Mouse (Mus musculus) heart, postnatal 14 days (tissue): Measurements from ENCODE around the gene Rbm8a. TPM values are rescaled to one million over a fixed set of nuclear protein-coding genes. Genes with fewer than 3 reads are reported as not detected.
"Not testable (repeated sequence)": the region's sequence is repeated elsewhere in the genome, so short reads cannot be mapped to it uniquely, and the experiment has no call there.

Source experiments
- DNase-seq, 2 experiments: peaks; one replicate each; pipeline ENCODE4 v3.0.0; 2021 to 2022
- intact Hi-C: fragments of 180-260 bp; cut with DNase I; formaldehyde crosslinking; loops from one replicate; pipeline ENCODE4 v1.15.1; 2025
- total RNA-seq, 2 experiments: library from RNA; stranded (reverse); gene quantifications; 2 replicates each; pipeline ENCODE4 v1.2.3; 2021

The Rbm8a gene
- total RNA-seq, 2 experiments from 2014 or later, result 37.9 to 40.5 TPM

DNA sequence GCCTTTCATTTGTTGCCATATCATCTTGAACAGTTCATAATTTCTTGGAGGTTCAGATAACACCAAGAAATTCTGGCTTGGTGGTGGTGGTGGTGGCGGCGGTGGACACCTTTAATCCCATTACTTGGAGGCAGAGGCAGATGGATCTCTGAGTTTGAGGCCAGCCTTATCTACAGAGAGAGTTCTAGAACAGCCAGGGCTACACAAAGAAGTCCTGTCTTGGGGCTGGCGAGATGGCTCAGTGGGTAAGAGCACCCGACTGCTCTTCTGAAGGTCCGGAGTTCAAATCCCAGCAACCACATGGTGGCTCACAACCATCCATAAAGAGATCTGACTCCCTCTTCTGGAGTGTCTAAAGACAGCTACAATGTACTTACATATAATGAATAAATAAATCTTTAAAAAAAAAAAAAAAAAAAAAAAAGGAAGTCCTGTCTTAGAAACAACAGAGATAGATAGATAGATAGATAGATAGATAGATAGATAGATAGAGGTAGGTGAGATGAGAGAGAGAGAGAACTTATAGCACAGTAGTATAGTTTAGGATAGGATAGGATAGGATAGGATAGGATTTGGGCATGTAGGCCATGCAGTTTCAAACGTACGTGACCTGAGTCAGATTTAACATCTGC is 36.1 kb downstream of the Rbm8a start:
- DNase-seq, result not testable (repeated sequence)
- intact Hi-C loops, result loop anchor here (5.0 kb wide), 1 partner anchor 41 kb away; the partner anchor contains the start of gene Nudt17

- intact Hi-C loops, result loop anchor here (5.0 kb wide), 1 partner anchor 40 kb away; the partner anchor contains the start of gene Nudt17
These were observed 37.2 kb downstream of the Rbm8a start for GRCm38 (mm10) chr3:96666916-96667315.

DNA sequence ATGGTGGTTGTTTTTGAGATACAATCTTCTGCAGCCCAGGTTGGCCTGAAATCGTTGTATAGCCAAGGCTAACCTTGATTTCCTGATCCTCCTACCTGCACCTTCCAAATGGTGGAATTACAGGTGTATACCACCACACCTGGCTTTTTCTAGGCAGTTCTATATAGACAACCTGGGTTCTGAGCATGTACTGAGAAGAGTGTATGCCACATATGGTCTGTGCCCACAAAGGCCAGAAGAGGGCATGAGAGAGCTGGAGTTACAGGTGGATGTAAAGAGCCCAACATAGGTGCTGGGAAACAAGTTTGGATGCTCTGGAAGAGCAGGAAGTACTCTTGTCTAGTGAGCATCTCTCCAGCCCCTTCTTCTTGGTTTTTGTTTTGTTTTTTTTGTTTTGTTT is 37.6 kb downstream of the Rbm8a start:
- intact Hi-C loops, result loop anchor here (5.0 kb wide), 1 partner anchor 40 kb away; the partner anchor contains the start of gene Nudt17
- peak in 1 of 2 experiments; percentile 17 for DNase-seq

More at GRCm38 (mm10) chr3:96666916-96667315, 37.2 kb downstream of the Rbm8a start:
- no peak for DNase-seq

DNA sequence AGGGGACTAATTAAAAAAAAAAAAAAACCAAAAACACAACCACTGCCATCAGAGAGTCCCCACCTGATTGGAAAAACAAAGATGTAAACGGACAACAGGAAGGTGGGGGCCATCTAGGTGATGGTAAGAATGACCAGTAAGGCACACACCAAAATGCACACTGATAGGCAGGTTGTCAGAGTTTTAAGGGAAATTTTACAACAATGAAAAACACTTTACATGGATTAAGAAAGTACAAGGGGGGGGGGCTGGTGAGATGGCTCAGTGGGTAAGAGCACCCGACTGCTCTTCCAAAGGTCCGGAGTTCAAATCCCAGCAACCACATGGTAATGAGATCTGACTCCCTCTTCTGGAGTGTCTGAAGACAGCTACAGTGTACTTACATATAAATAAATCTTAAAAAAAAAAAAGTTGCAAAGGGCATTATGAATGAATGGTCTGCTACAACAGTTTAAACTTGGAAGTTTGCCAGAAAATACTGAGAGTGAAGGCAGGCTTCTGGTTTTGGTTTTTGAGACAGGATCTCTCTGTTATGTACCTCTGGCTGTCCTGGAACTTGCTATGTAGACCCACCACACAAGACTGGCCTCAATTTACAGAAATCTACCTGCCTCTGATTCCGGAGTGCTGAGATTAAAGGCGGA is 38.8 kb downstream of the Rbm8a start:
- intact Hi-C loops, result loop anchor here (5.0 kb wide), 1 partner anchor 39 kb away; the partner anchor contains the start of gene Nudt17
- no peak for DNase-seq

DNA sequence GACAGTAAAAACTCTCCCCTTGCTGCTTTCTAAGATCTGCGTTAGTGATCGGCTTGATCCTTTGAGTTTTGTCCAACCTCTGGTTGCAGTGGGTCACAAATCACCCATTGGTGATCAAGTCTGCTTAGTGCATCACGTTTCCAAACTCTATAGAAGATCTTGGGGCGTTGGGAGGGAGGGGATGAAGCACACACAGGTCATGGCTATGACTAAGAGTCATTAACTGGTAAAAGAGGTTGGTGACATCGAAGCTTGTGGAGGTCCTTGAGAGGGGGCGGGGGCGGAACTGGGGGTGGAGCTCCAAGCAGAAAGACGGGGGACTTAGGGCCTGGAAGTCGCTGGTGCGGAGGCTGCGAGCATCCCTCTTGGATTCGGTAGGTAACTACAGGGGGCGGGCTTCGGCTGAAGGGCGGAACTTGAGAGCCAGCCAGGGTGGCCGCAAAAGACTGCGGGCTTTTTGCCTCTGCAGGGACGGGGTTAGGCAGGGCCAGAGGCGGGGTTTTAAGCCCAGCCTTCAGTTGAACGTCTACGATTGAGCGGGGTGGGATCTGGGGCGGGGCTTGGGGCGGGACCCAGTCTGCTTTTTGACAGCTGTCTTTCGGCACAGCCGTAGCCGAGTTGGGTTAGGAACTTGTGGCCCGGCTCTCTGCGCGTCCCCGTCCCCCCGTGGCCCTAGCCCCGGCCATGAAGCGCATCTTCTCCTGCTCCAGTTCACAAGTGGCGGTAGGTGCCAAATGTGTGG is 40.2 kb downstream of the Rbm8a start, which contains the start of gene Ankrd35:
Ankrd35 (plus strand) TSS at position 405 of the 742 bp plus-strand sequence.
- intact Hi-C loops, result loop anchor here (5.0 kb wide), 1 partner anchor 37 kb away; the partner anchor contains the start of gene Nudt17
- peak; percentile 74 to 84 for DNase-seq

- intact Hi-C loops, result no loop called here
- no peak for DNase-seq
These were observed 41.8 kb downstream of the Rbm8a start for GRCm38 (mm10) chr3:96671519-96671918.

DNA sequence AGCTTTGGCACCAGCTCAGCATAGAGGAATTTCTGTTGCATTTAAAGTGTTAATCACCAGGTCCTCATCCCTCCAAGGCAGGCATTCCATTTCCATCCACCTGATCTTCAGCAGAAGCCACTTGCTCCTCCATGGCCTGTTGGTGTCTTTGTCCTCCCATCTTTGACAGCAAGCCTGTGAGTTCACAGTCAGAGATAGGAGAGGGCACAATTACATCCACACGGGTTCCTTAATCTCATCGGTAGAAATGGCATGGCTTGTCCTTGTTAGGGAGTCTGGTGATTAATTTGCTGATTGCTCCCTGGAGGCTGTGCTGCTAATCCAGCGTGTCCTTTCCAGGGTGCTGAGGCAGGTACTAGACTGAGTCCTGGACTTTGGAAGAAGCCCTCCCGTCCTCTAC is 43.8 kb downstream of the Rbm8a start:
- intact Hi-C loops, result no loop called here
- no peak for DNase-seq

GRCm38 (mm10) chr3:96674442-96674841 is 44.7 kb downstream of the Rbm8a start:
- intact Hi-C loops, result no loop called here
- no peak for DNase-seq

DNA sequence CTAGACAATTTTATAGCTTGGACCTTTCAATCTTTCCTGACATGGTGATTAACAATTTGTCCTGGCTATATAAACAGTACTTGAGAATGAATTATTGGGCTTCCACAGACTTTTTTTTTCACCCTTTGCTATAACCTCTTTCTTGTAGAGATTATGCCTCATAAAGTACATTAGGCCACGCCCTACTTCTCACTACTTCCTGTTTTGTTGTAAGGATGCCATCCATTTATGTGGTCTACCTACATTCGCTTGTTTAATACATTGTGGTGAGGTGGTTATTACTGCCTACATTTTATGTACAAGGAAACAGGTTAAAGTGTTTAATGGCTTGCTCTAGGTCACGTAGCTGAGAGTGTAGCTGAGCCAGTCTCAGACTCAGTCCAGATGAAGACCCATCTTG is 45.4 kb downstream of the Rbm8a start:
- DNase-seq, result no peak
- intact Hi-C loops, result no loop called here

- intact Hi-C loops, result no loop called here
These were observed 46.0 kb downstream of the Rbm8a start for GRCm38 (mm10) chr3:96675690-96676089.

GRCm38 (mm10) chr3:96678456-96678855 is 48.7 kb downstream of the Rbm8a start:
- DNase-seq, result no peak
- intact Hi-C loops, result no loop called here

More at GRCm38 (mm10) chr3:96675690-96676089, 46.0 kb downstream of the Rbm8a start:
- DNase-seq, result no peak

- intact Hi-C loops, result no loop called here
- DNase-seq, result no peak
These were observed 49.5 kb downstream of the Rbm8a start for GRCm38 (mm10) chr3:96679159-96679674.

GRCm38 (mm10) chr3:96680269-96680956 is 50.7 kb downstream of the Rbm8a start:
- no peak for DNase-seq
- intact Hi-C loops, result no loop called here

Other genes with a start within 250 kb of the Rbm8a start
- not detected for gene BC107364, start 177.6 kb upstream of the Rbm8a start, total RNA-seq
- gene Hfe2, start 104.8 kb upstream of the Rbm8a start, total RNA-seq, result 100 to 1,000 TPM; 219 to 221 TPM
- 100 to 1,000 TPM; 512 to 552 TPM for gene Txnip, start 72.0 kb upstream of the Rbm8a start, total RNA-seq
- gene Gm16253, start 52.9 kb upstream of the Rbm8a start, total RNA-seq, result 1 to 10 TPM; 3.7 to 4.5 TPM
- gene Polr3gl, start 35.8 kb upstream of the Rbm8a start, total RNA-seq, result 10 to 100 TPM; 21.8 to 25.3 TPM
- gene Ankrd34a, start 33.3 kb upstream of the Rbm8a start, total RNA-seq, result 1 to 10 TPM; 1.3 to 1.8 TPM
- 10 to 100 TPM; 28.3 to 28.6 TPM for gene Lix1l, start 28.8 kb upstream of the Rbm8a start, total RNA-seq
- gene Pex11b, start 5.4 kb downstream of the Rbm8a start, total RNA-seq, result 10 to 100 TPM; 30.5 to 30.7 TPM
- under 1 TPM in 1 of 2 experiments, not detected in 1; 0.17 TPM for gene Gm42957, start 5.5 kb downstream of the Rbm8a start, total RNA-seq
- gene Itga10, start 15.7 kb downstream of the Rbm8a start, total RNA-seq, result 1 to 10 TPM in 1 of 2 experiments, under 1 TPM in 1; 0.85 to 1.2 TPM
- under 1 TPM; 0.84 to 0.93 TPM for gene Ankrd35, start 40.2 kb downstream of the Rbm8a start, total RNA-seq
- 10 to 100 TPM; 18.1 to 22.1 TPM for gene Pias3, start 66.5 kb downstream of the Rbm8a start, total RNA-seq
- gene Nudt17, start 78.6 kb downstream of the Rbm8a start, total RNA-seq, result 1 to 10 TPM; 2.1 to 2.2 TPM
- gene Polr3c, start 97.7 kb downstream of the Rbm8a start, total RNA-seq, result 10 to 100 TPM; 21.8 to 24.3 TPM
- 10 to 100 TPM; 20.7 to 23.2 TPM for gene Rnf115, start 97.7 kb downstream of the Rbm8a start, total RNA-seq
- under 1 TPM in 1 of 2 experiments, not detected in 1; 0.12 TPM for gene Pdzk1, start 199.4 kb downstream of the Rbm8a start, total RNA-seq
- gene Cd160, start 199.4 kb downstream of the Rbm8a start, total RNA-seq, result not detected